Mouse (Mus musculus): Measurements from ENCODE around the gene Tbc1d5.
"Not testable (repeated sequence)": the region's sequence is repeated elsewhere in the genome, so short reads cannot be mapped to it uniquely, and the experiment has no call there.

Gene Tbc1d5

GRCm38 (mm10) chr17:50751911-50752310 lies 427.2 kb downstream of the Tbc1d5 start:
- in situ Hi-C loops (cut with MboI, MseI) = loop anchor here (25.0 kb wide), 1 partner anchor 815 kb away; no protein-coding TSS in a partner anchor

GRCm38 (mm10) chr17:50750874-50751273 lies 428.3 kb downstream of the Tbc1d5 start:
- in situ Hi-C loops (cut with MboI, MseI) = loop anchor here (25.0 kb wide), 1 partner anchor 814 kb away; no protein-coding TSS in a partner anchor

GRCm38 (mm10) chr17:50741386-50741785 lies 437.8 kb downstream of the Tbc1d5 start:
- in situ Hi-C loops (cut with MboI, MseI) = no loop called here

- in situ Hi-C loops (cut with MboI, MseI) = no loop called here
These were observed 438.3 kb downstream of the Tbc1d5 start for GRCm38 (mm10) chr17:50740804-50741203.

GRCm38 (mm10) chr17:50738476-50738875 lies 440.7 kb downstream of the Tbc1d5 start:
- in situ Hi-C loops (cut with MboI, MseI) = no loop called here

- in situ Hi-C loops (cut with MboI, MseI) = no loop called here
These were observed 442.1 kb downstream of the Tbc1d5 start for GRCm38 (mm10) chr17:50737068-50737467.

- in situ Hi-C loops (cut with MboI, MseI) = no loop called here
These were observed 443.1 kb downstream of the Tbc1d5 start for GRCm38 (mm10) chr17:50735955-50736533.

- in situ Hi-C loops (cut with MboI, MseI) = no loop called here
These were observed 443.7 kb downstream of the Tbc1d5 start for GRCm38 (mm10) chr17:50735382-50735954.

- in situ Hi-C loops (cut with MboI, MseI) = no loop called here
These were observed 444.4 kb downstream of the Tbc1d5 start for GRCm38 (mm10) chr17:50734781-50735180.

GRCm38 (mm10) chr17:50733390-50733789 lies 445.8 kb downstream of the Tbc1d5 start:
- in situ Hi-C loops (cut with MboI, MseI) = no loop called here

GRCm38 (mm10) chr17:50731876-50732275 lies 447.3 kb downstream of the Tbc1d5 start:
- in situ Hi-C loops (cut with MboI, MseI) = no loop called here

GRCm38 (mm10) chr17:50730896-50731295 lies 448.3 kb downstream of the Tbc1d5 start:
- in situ Hi-C loops (cut with MboI, MseI) = no loop called here

- in situ Hi-C loops (cut with MboI, MseI) = no loop called here
These were observed 449.6 kb downstream of the Tbc1d5 start for GRCm38 (mm10) chr17:50729577-50729976.

- in situ Hi-C loops (cut with MboI, MseI) = no loop called here
These were observed 450.1 kb downstream of the Tbc1d5 start for GRCm38 (mm10) chr17:50729031-50729430.

GRCm38 (mm10) chr17:50726265-50726664 lies 452.9 kb downstream of the Tbc1d5 start:
- in situ Hi-C loops (cut with MboI, MseI) = no loop called here

GRCm38 (mm10) chr17:50724376-50724775 lies 454.8 kb downstream of the Tbc1d5 start:
- in situ Hi-C loops (cut with MboI, MseI) = no loop called here

- in situ Hi-C loops (cut with MboI, MseI) = no loop called here
These were observed 461.6 kb downstream of the Tbc1d5 start for GRCm38 (mm10) chr17:50717586-50717985.

- in situ Hi-C loops (cut with MboI, MseI) = no loop called here
These were observed 468.5 kb downstream of the Tbc1d5 start for GRCm38 (mm10) chr17:50710497-50711222.

- in situ Hi-C loops (cut with MboI, MseI) = not testable (repeated sequence)
These were observed 480.7 kb downstream of the Tbc1d5 start for GRCm38 (mm10) chr17:50698410-50698809.

- in situ Hi-C loops (cut with MboI, MseI) = no loop called here
These were observed 491.0 kb downstream of the Tbc1d5 start for GRCm38 (mm10) chr17:50688135-50688534.

GRCm38 (mm10) chr17:50687670-50688069 lies 491.5 kb downstream of the Tbc1d5 start:
- in situ Hi-C loops (cut with MboI, MseI) = no loop called here

- in situ Hi-C loops (cut with MboI, MseI) = no loop called here
These were observed 494.0 kb downstream of the Tbc1d5 start for GRCm38 (mm10) chr17:50684960-50685645.

Data from T-helper 1 cell (primary cell).